Mouse (Mus musculus) myocyte (in vitro differentiated cells): ENCODE results near the gene Fhl3. TPM values are rescaled to one million over a fixed set of nuclear protein-coding genes. Genes with fewer than 3 reads are reported as not detected.

ENCODE experiments used
- H3K27me3 ChIP-seq: one replicate; pipeline ENCODE4 v1.6.1; 2011; ENCODE audit not compliant: control insufficient read depth, insufficient read depth, insufficient read length
- H3K36me3 ChIP-seq: one replicate; pipeline ENCODE4 v1.6.1; 2011; ENCODE audit not compliant: control insufficient read depth, insufficient read depth
- H3K4me2 ChIP-seq: one replicate; pipeline ENCODE4 v1.6.1; 2011; ENCODE audit warnings: low read depth, control low read depth
- H3K4me3 ChIP-seq: one replicate; pipeline ENCODE4 v1.5.1; 2011; ENCODE audit warnings: mild to moderate bottlenecking, control low read depth, moderate library complexity
- H3K79me2 ChIP-seq: one replicate; pipeline ENCODE4 v1.6.1; 2011; ENCODE audit not compliant: control insufficient read depth, insufficient read depth
- H3ac ChIP-seq: one replicate; pipeline ENCODE4 v1.6.1; 2011; ENCODE audit not compliant: control insufficient read depth, insufficient read length
- CEBPB ChIP-seq: IDR thresholded peaks from 2 replicates; pipeline ENCODE4 v1.6.1; 2011; ENCODE audit warnings: mild to moderate bottlenecking, moderate library complexity; ENCODE audit not compliant: poor library complexity, insufficient read depth, severe bottlenecking
- E2F4 ChIP-seq: IDR thresholded peaks from one replicate; pipeline ENCODE4 v1.6.1; 2011; ENCODE audit warnings: mild to moderate bottlenecking, control low read depth, moderate library complexity; ENCODE audit not compliant: insufficient read depth
- MAX ChIP-seq: IDR thresholded peaks from one replicate; pipeline ENCODE4 v1.6.1; 2011; ENCODE audit warnings: low read depth, mild to moderate bottlenecking, control low read depth
- MYOD1 ChIP-seq, 3 experiments: IDR thresholded peaks; one replicate each; pipeline ENCODE4 v1.6.1; 2011; ENCODE audit warnings: control low read depth in 2 of 3, low read depth in 2 of 3, mild to moderate bottlenecking in 2 of 3, moderate library complexity in 1 of 3; ENCODE audit not compliant: insufficient read length in 2 of 3, control insufficient read depth in 1 of 3
- MYOG ChIP-seq, 3 experiments: IDR thresholded peaks; one replicate each; pipeline ENCODE4 v1.6.1; 2011; ENCODE audit warnings: control low read depth in 2 of 3, low read depth in 2 of 3, mild to moderate bottlenecking in 2 of 3; ENCODE audit not compliant: insufficient read length in 2 of 3, control insufficient read depth in 1 of 3, insufficient read depth in 1 of 3
- POLR2A ChIP-seq: IDR thresholded peaks from one replicate; pipeline ENCODE4 v1.6.1; 2011; ENCODE audit warnings: low read depth, mild to moderate bottlenecking, control low read depth, moderate library complexity; ENCODE audit not compliant: insufficient read length
- POLR2AphosphoS2 ChIP-seq: IDR thresholded peaks from one replicate; pipeline ENCODE4 v1.6.1; 2011; ENCODE audit warnings: low read depth, control low read depth; ENCODE audit not compliant: insufficient read length
- REST ChIP-seq: IDR thresholded peaks from one replicate; pipeline ENCODE4 v1.6.1; 2011; ENCODE audit warnings: mild to moderate bottlenecking, control low read depth, moderate library complexity; ENCODE audit not compliant: insufficient read depth, insufficient read length
- SRF ChIP-seq: IDR thresholded peaks from one replicate; pipeline ENCODE4 v1.6.1; 2011; ENCODE audit warnings: low read depth; ENCODE audit not compliant: control insufficient read depth, insufficient read length
- TCF12 ChIP-seq: IDR thresholded peaks from one replicate; pipeline ENCODE4 v1.6.1; 2011; ENCODE audit warnings: mild to moderate bottlenecking, control low read depth; ENCODE audit not compliant: poor library complexity, insufficient read depth, severe bottlenecking
- TCF3 ChIP-seq: IDR thresholded peaks from one replicate; pipeline ENCODE4 v1.6.1; 2011; ENCODE audit warnings: low read depth, control low read depth; ENCODE audit not compliant: insufficient read length
- USF1 ChIP-seq: IDR thresholded peaks from one replicate; pipeline ENCODE4 v1.6.1; 2011; ENCODE audit warnings: low read depth, mild to moderate bottlenecking, control low read depth, moderate library complexity
- polyA plus RNA-seq: library from polyadenylated mRNA; unstranded; fragments of >200 nt; fragmentation: generic; extraction: Trizol; gene quantifications from one replicate; pipeline ENCODE4 v1.2.1, GENCODE M21; 2012; ENCODE audit warnings: missing spikeins

The Fhl3 gene
- polyA plus RNA-seq, 1 experiment: 110 TPM

DNA sequence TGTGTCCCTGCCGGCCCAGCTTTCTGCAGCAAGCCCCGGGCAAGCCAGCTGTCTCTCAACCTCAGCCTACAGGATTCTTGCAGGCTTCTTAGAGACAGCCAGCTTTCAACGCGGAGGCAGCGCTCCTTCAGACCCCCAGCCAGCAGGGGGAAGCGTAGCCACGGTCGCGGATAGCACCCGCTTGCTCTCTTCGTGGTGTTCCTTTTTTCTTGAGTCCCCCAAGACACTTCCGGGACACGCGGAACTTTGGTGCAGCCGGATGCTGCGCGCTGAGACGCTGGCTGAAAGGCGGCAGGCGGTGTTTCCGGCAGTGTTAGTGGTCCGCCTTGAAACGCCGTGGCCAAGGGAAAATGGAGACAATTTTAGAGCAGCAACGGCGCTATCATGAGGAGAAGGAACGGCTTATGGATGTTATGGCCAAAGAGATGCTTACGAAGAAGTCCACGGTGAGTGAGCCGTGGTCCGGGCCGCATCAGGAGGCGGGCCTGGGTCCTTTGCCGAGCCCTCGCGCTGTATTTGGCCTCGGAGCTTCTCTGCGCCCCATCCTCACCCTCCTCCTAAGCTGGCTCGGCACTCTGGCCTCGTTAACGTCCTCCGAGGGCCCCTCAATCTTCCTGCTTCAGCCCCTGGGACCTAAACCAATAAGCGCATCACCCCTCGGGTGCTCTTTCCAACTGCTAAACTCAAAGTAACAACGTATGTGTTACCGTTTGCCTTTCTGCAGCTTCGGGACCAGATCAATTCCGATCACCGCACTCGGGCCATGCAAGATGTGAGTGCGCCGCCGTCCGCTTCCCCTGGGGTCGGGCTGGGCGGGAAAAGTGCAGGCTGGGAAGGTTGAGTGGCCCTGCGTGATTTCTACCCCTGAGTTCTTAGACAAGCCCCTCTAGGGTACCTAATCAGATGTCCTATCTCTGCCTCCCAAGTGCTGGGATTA is 14.3 kb downstream of the Fhl3 start, which contains the start of gene Sf3a3:
TSS of gene Sf3a3 (plus strand) at position 232 of the 937 bp plus-strand sequence.
- H3ac ChIP-seq: peak within 1 kb of the TSS; percentile 81
- H3K27me3 ChIP-seq: no peaks in the 10 kb centered on the region
- peaks cover 20% of the 10 kb centered on the region for H3K36me3 ChIP-seq
- H3K4me2 ChIP-seq: peak within 1 kb of the TSS; percentile 95
- peak within 1 kb of the TSS; percentile 67 for H3K4me3 ChIP-seq
- TF ChIP-seq POLR2A (peak; percentile 62), REST (no peak), TCF12 (no peak), MAX (no peak), USF1 (no peak), TCF3 (no peak), POLR2AphosphoS2 (peak; percentile 89), E2F4 (peak; percentile 65), MYOG (IDR thresholded peaks at IDR 0.05; ENCODE audit: control insufficient read depth in 1 of 3, insufficient read depth in 1 of 3, insufficient read length in 2 of 3, low read depth in 2 of 3) (peak in 2 of 3 experiments; percentile 4 to 71), MYOD1 (IDR thresholded peaks at IDR 0.05; ENCODE audit: control insufficient read depth in 1 of 3, insufficient read length in 2 of 3, low read depth in 2 of 3) (peak in 2 of 3 experiments; percentile 38 to 60)
- peaks cover 19% of the 10 kb centered on the region for H3K79me2 ChIP-seq

DNA sequence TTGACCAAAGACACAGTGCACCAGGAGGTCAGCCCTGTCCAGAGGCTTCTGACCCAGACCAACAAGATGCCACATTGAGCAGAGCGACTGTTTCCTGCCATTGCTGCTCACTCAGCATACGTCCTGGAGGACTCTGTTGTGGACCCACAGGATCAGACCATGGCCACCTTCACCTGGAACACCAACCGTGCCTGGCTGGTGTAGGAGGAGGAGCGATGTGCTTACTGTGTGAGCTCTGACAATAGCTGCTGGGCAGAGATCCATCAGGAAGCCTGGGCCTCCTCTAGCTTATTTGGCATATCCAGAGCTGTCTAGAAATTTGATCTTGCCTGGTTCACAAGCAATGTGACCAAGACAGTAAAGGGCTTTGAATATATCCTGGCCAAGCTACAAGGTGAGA is 18.6 kb downstream of the Fhl3 start:
- H3K27me3 ChIP-seq: no peaks in the 10 kb centered on the region
- no peak overlapping the region for H3K4me2 ChIP-seq
- H3ac ChIP-seq: no peak overlapping the region
- peaks cover 37% of the 10 kb centered on the region for H3K36me3 ChIP-seq
- H3K79me2 ChIP-seq: peaks cover 19% of the 10 kb centered on the region
- no peak for TF ChIP-seq REST
- TF ChIP-seq CEBPB: no peak
- no peak for TF ChIP-seq POLR2AphosphoS2
- no peak for TF ChIP-seq MAX
- no peak for TF ChIP-seq USF1
- no peak for TF ChIP-seq MYOG (IDR thresholded peaks at IDR 0.05; ENCODE audit: control insufficient read depth in 1 of 3, insufficient read depth in 1 of 3, insufficient read length in 2 of 3, low read depth in 2 of 3)
- TF ChIP-seq MYOD1 (IDR thresholded peaks at IDR 0.05; ENCODE audit: control insufficient read depth in 1 of 3, insufficient read length in 2 of 3, low read depth in 2 of 3): no peak
- no peak for TF ChIP-seq POLR2A
- no peak for TF ChIP-seq TCF3
- no peak for TF ChIP-seq SRF
- TF ChIP-seq TCF12: no peak
- TF ChIP-seq E2F4: no peak
- no peak overlapping the region for H3K4me3 ChIP-seq

GRCm38 (mm10) chr4:124726121-124726520 is 25.6 kb downstream of the Fhl3 start:
- no peaks in the 10 kb centered on the region for H3K27me3 ChIP-seq
- H3K4me3 ChIP-seq: no peak overlapping the region
- H3ac ChIP-seq: no peak overlapping the region
- H3K79me2 ChIP-seq: no peaks in the 10 kb centered on the region
- peaks cover 37% of the 10 kb centered on the region for H3K36me3 ChIP-seq
- TF ChIP-seq TCF12: no peak
- TF ChIP-seq POLR2A: no peak
- no peak for TF ChIP-seq E2F4
- no peak for TF ChIP-seq USF1
- no peak for TF ChIP-seq MAX
- TF ChIP-seq MYOD1 (IDR thresholded peaks at IDR 0.05; ENCODE audit: control insufficient read depth in 1 of 3, insufficient read length in 2 of 3, low read depth in 2 of 3): no peak
- TF ChIP-seq POLR2AphosphoS2: no peak
- TF ChIP-seq MYOG (IDR thresholded peaks at IDR 0.05; ENCODE audit: control insufficient read depth in 1 of 3, insufficient read depth in 1 of 3, insufficient read length in 2 of 3, low read depth in 2 of 3): no peak
- TF ChIP-seq CEBPB: no peak
- TF ChIP-seq TCF3: no peak
- no peak overlapping the region for H3K4me2 ChIP-seq

DNA sequence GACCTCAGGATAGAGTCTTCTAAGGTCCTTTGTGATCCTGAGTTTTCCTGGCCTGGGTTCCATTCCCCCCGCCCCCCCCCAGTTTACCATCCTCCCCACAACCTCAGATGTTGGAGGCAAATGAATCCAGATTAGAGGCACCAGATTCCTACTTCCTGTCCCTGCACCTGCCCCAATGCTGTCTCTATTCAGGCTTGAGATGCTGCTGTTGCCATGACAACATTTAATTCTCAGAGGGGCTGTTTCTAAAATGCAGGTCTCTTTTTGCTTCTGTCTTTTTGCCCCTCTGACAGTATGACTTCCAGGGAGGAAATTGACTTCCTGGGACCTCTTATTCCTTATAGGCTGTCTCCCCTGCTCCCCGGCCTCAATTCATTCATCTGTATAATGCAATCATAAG is 36.5 kb downstream of the Fhl3 start:
- peaks cover 2% of the 10 kb centered on the region for H3K79me2 ChIP-seq
- no peaks in the 10 kb centered on the region for H3K27me3 ChIP-seq
- no peak overlapping the region for H3K4me2 ChIP-seq
- H3ac ChIP-seq: no peak overlapping the region
- no peak overlapping the region for H3K4me3 ChIP-seq
- peaks cover 19% of the 10 kb centered on the region for H3K36me3 ChIP-seq
- TF ChIP-seq E2F4 (no peak), MYOD1 (IDR thresholded peaks at IDR 0.05; ENCODE audit: control insufficient read depth in 1 of 3, insufficient read length in 2 of 3, low read depth in 2 of 3) (no peak), TCF12 (no peak), REST (no peak), SRF (no peak), MYOG (IDR thresholded peaks at IDR 0.05; ENCODE audit: control insufficient read depth in 1 of 3, insufficient read depth in 1 of 3, insufficient read length in 2 of 3, low read depth in 2 of 3) (no peak), MAX (no peak), POLR2A (no peak), CEBPB (no peak), USF1 (no peak), POLR2AphosphoS2 (no peak), TCF3 (no peak)
